Mouse (Mus musculus) gastrocnemius, postnatal 4 days (tissue): Measurements from ENCODE around the gene Tmem91. TPM values are rescaled to one million over a fixed set of nuclear protein-coding genes. Genes with fewer than 3 reads are reported as not detected.
A peak's percentile ranks its signal among the peaks of the same experiment; 100 is the strongest.
"Not testable (repeated sequence)": the region's sequence is repeated elsewhere in the genome, so short reads cannot be mapped to it uniquely, and the experiment has no call there.

Experiments
- DNase-seq, 2 experiments: peaks; one replicate each; pipeline ENCODE4 v3.0.0; 2021 to 2022; ENCODE audit warnings: low spot score in 2 of 2, mixed read lengths in 2 of 2
- long read RNA-seq, 2 experiments: library from polyadenylated mRNA; stranded (forward); transcript quantifications; one replicate each; pipeline ENCODE4 v2.0.0; 2021
- total RNA-seq, 2 experiments: library from RNA; stranded (reverse); gene quantifications; 2 replicates each; pipeline ENCODE4 v1.2.3; 2021

The Tmem91 gene
- not detected for total RNA-seq
- long read RNA-seq, experiment 1, partial matches to known transcripts = 0 of 2 reads
- long read RNA-seq, experiment 1, other reads (novel, unspliced or antisense) = 2 of 2 reads
- long read RNA-seq, experiment 2, partial matches to known transcripts = 0 of 2 reads
- long read RNA-seq, experiment 2, other reads (novel, unspliced or antisense) = 2 of 2 reads

DNA sequence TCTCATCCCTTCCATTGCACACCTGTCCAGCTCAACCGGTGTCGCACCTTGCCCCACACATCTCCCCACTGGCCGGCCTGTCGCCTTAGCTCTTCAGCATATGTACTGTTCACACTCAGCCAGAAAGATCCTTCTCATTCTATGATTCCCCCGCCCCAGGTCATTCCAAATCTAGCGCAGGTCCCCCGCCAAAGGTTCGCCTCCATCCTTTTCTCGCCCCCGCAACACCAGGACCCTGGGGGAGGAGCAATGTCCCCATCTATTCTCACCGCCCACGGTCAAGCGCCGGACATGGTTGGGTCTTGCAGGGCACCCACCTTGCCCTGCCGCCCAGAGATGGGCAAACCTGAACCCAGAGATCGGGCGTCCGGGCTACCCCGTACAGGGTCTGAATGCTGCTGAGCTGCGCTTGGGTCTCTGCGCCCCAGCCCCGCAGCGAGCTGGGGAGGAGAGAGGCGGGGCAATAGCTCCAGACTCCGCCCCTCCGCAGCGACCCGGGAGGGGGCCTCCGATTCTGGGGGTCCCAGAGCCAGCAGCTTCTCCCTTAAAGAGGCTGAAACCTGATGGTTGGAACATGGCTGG is at the start of gene Tmem91:
Gene Tmem91 (minus strand): TSS at position 448 of the 582 bp plus-strand sequence.
- DNase-seq = no peak

- DNase-seq = not testable (repeated sequence)
Observed at GRCm38 (mm10) chr7:25721776-25722175, 46.8 kb upstream of the Tmem91 start.

DNA sequence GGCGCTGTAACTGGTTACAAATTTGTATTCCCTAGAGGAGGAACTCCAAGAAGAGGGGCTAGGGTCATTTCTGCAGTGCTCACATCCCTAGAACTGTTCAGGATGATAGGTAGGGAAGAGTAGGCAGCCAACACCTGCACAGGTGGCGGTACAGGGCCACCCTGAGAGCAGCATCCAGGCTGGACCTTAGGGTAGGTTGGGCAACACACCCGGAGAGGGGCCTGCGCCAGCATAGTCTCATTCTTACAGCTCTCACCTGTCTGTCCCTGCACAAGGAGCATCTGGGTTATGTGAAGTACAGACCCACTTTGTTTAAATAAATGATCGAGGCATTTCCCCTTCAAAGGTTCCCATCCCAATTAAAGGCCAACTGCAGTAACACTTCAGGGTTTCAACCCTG is 45.8 kb upstream of the Tmem91 start:
- no peak for DNase-seq

- peak; percentile 54 to 72 for DNase-seq
Observed at GRCm38 (mm10) chr7:25719761-25720610, 45.0 kb upstream of the Tmem91 start.

DNA sequence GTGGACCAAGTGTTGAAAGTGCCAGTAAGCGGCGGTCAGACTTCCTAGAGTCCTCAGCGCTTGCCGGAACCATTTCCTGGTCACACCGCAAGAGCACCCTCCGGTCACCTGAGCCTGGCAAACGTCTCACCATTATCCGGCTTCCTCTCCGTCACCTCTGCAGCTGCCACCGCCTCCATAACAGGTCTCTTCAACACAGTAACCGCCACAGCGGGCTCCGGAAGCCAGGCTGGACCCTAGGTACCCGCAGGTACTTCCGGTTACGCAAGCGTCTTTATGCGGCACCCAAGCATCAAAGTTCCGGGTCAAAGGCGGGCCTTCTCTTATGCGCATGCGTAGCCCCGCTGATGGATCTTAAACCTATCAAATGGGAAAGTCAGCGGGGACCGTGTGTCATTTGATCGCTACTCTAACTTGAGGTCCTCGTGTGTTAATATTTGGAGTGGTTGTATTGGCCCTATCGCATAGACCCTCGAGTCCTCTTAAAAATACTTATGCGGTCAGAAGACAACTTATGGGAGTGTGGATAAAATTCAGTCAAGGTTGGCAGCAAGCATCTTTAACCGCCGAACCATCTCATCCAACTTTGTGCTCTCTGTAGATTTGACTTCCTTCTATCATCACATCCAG is 43.9 kb upstream of the Tmem91 start, which contains the start of gene Ccdc97:
Gene Ccdc97 (minus strand): TSS at position 301 of the 630 bp plus-strand sequence.
- peak; percentile 80 to 89 for DNase-seq

DNA sequence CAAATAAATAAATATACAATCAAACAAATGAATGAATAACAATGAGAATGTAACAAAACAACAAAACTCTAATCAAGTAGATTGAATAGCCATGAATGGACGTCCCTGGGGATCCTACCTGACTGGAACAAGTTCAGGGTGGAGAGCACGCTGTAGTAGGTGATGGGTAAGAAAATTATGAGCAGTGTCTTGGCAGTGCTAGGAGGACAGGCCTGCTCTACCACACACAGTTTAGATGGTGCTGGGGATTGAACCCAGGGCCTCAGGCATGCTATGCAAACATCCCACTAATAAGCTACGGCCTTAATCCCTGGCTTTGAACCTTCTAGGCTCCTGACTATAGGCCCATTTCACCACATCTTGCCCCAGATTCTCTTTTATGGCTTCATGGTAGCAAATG is 42.5 kb upstream of the Tmem91 start:
- DNase-seq = no peak

DNA sequence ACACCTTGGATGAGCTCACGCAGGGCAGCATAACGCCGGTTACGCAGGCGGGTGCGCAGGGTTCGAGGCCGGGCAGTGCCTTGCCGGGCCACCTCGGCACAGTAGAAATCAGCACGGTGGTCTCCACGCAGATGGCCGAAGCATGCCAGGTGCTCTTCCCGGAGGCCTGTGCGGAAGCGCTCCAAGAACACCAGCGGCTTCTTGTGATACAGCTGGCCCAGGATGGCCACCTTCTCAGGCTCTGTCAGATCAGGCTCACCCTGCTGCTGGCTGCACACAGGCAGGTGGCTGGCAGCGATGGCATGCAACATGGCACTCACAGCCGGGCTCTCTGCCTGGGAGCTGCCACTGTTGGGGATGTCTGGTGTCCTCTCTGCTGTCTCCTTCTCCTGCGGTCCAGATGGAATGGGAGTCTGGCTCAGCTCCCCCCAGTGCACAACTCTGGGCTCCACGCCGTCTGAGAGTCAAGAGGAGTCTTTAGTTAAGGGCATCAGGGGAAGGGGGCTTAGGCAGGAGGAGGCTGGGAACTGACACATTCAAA is 40.8 kb upstream of the Tmem91 start:
- DNase-seq = peak in 1 of 2 experiments; percentile 6

DNA sequence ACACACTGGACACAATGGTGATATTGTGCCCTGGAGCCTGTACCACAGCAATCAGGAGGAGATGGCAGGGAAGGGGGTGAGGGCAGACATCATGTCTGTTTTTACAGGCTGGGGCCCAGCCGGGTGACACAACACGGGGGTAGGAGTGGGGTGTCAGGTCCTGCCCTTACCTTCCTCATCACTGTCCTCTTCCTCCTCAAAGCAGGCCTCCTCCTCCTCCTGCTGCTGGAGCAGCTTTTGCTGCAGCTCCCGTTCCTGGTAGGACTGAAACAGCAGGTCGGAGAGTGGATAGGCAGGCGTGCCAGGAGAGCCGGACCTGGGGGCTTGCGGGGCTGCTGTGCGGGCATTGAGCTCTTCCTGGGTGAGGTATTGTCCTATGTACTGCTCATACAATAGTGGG is 39.6 kb upstream of the Tmem91 start:
- DNase-seq = peak in 1 of 2 experiments; percentile 8

DNA sequence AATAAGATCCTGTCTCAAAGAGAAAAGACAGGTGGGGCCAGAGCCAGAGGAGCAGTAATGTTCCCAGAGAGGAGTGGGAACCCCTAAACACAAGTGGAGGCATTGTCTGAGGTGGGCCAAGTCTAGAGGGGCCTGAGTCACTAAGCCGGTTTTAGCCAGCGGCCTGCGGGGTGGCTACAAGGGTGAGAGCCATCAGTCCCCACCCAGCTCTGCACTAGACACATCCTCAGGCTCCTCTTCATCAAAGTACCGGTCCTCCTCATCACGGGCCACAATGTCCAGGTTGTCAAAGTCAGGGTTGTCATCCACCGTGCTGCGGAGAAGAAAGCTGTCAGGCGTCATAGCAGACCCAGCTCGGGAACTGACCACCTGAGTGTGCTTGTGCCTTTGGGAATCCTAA is 37.8 kb upstream of the Tmem91 start:
- peak in 1 of 2 experiments; percentile 6 for DNase-seq

GRCm38 (mm10) chr7:25711731-25712197 is 36.8 kb upstream of the Tmem91 start:
- DNase-seq = peak in 1 of 2 experiments; percentile 19

- peak in 1 of 2 experiments; percentile 9 for DNase-seq
Observed at GRCm38 (mm10) chr7:25711165-25711564, 36.2 kb upstream of the Tmem91 start.

GRCm38 (mm10) chr7:25710519-25711130 is 35.7 kb upstream of the Tmem91 start:
- DNase-seq = peak in 1 of 2 experiments; percentile 15

GRCm38 (mm10) chr7:25709961-25710360 is 35.0 kb upstream of the Tmem91 start:
- peak in 1 of 2 experiments; percentile 30 for DNase-seq

- no peak for DNase-seq
Observed at GRCm38 (mm10) chr7:25707581-25708292, 32.8 kb upstream of the Tmem91 start.

- no peak for DNase-seq
Observed at GRCm38 (mm10) chr7:25706578-25707170, 31.7 kb upstream of the Tmem91 start.

GRCm38 (mm10) chr7:25705801-25706251 is 30.9 kb upstream of the Tmem91 start:
- DNase-seq = no peak

DNA sequence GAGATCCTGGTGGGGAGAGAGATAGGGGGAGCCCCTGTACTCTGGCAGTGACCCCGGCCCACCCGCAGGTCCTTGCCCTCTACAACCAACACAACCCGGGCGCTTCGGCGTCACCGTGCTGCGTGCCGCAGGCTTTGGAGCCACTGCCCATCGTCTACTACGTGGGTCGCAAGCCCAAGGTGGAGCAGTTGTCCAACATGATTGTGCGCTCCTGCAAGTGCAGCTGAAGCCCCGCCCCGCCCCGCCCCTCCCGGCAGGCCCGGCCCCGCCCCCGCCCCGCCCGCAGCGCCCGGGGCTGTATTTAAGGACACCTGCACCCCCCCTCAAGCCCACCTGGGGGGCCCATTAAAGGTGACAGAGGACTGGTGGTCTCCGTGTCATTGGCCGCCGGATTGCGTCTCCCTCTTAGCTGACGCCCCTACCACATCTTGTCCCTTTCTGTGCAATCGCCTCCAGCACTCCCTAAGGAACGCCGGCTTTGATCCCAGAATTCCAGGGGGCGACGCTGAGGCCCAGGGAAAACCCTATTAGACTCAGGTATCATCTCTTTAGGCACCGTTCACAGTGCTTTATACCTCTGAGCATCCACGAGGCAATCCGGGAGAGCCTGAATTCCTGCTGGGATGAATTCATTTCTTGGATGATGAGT is 29.9 kb upstream of the Tmem91 start:
- DNase-seq = no peak

GRCm38 (mm10) chr7:25703793-25704494 is 29.0 kb upstream of the Tmem91 start:
- no peak for DNase-seq
